Mouse (Mus musculus) urinary bladder, postnatal 10 days (tissue): Measurements from ENCODE around the gene P2rx1.
A peak's percentile ranks its signal among the peaks of the same experiment; 100 is the strongest.

Experiments
- DNase-seq: peaks from one replicate; pipeline ENCODE4 v3.0.0; 2022; ENCODE audit warnings: low spot score

P2rx1 gene

DNA sequence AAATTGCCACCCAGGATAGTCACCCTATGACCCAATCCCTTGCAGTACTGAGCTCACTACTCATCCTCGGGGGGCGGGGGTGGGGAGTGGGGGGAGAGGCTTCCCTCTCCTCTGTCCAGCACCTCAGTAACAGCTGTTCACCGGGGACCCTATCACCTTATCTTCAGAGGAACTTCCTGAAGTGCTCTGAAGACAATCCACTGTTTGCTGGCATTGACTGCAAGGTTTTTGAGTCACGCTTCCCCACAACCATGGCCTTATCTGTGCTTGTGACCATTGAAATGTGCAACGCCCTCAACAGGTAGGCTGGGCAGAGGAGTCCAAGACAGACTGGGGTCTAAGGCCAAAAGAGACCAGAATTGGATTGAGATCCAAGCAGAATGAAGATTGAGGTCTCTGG lies 11.1 kb upstream of the P2rx1 start:
- DNase-seq = no peak

DNA sequence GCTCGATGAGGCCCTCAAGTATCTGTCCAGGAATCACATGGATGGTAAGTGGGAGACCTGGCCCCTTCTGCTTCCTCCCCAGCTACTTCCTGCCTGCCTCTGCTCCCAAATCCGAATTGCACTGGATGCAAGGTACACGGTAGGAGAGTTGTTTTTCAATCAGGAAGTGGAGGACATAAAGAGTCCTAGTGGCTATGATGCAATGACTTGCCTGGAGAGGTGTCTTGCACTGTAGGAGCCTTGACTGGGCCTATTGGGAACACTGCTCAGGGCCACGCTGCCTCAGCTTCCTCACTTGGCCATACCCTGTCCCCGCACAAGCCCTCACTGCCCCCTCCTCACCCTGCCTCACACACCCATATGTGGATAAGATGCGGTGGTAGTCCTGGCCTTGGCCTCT lies 9.9 kb upstream of the P2rx1 start:
- DNase-seq = no peak

DNA sequence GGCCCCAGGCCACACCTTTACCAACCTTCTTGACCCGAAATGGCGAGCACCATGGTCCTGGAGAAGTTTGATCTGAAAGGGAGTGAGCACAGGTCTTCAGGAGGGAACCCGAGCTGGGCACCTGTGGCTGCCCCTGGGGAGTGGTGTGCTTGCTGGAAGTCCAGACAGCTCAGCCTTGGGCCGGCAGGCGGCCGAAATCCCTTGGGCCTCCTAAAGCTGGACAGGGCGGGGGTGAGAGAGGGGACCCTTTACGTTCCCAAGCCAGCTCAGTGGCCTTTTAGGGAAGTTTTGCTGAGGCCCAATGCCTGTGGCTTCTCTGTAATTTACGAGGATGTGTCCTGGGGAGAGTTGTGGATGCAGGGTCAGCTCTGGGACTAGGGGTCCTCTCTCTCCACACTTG lies 8.2 kb upstream of the P2rx1 start:
- DNase-seq = no peak

DNA sequence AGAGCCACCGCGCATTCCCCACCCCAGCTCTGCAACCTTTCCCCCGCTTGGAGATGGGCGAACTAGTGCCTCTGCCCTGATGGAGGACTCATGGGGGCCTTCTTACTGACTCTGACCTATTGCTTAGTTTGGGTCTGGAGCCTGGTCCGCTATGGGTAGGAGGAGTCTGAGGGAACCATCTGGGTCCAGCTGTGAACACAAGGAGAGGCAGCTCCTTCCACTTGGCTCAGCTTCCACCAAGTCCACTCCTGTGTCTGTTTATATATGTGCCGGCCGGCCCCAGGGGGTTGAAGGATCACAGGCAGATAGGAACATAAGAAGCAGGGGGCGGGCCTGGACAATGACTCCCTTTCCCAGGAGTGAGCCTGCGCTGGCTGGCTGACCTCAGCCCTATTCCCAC lies 6.9 kb upstream of the P2rx1 start:
- DNase-seq = no peak

DNA sequence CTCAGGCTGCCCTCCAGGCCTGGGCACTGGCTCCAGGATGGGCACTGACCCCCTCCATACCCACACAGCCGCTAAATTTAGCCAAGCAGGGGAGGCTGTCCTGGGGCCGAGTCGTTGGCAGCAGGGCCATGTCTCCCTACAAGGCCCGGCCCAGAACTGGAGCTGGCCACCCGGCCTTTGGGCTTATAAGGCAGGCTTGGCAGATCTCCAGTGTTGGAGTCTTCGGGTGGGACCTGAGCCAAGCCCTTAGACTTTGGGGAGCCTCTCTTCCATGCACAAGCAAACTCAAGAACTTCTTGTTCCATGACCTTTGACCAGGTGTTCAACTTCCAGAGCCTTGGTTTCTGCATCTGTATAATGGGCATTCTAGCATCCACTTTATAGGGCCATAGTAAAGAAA lies 2.6 kb upstream of the P2rx1 start:
- DNase-seq = no peak

GRCm38 (mm10) chr11:72996781-72997180 lies 2.1 kb upstream of the P2rx1 start:
- DNase-seq = no peak

DNA sequence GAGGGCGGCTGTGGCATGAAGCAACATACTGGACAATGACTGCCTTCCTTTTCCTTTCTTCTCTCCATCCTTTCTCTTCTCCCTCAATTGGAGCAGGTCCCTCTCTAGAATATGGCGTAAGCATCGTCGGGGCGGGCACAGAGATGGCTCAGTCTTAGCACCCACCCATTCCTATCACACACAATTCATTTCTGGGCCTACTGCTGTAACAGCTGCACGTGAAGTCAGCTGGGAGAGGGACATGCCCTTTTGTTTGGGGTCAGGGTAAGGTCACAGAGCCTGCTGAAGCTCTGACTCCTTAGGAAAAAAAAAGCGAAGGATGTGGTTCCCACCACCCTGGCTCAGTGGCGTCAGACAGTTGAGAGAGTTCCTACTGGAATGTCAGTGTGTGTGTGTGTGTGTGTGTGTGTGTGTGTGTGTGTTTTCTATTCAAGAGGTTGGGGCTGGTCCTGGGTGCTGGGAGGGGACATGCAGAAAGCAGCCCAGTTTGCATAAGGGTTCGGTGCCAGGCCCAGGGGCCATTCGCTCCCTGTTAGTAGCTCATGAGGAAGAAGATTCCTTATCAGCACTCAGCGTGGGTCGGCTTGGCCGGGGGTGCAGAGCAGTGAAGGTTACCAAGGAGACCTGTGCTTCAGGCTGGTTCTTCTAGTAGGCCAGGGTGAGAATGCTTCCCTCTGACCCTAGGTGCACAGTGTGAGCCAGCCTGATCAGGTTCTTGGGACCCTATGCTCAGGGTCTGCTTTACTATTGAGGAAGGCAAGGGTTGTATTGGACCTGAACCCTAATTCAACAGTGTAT lies 1.2 kb upstream of the P2rx1 start:
- DNase-seq = no peak

GRCm38 (mm10) chr11:73001029-73001428 lies 2.1 kb downstream of the P2rx1 start:
- DNase-seq = no peak

- no peak for DNase-seq
Measured at GRCm38 (mm10) chr11:73006377-73006776, 7.5 kb downstream of the P2rx1 start.

DNA sequence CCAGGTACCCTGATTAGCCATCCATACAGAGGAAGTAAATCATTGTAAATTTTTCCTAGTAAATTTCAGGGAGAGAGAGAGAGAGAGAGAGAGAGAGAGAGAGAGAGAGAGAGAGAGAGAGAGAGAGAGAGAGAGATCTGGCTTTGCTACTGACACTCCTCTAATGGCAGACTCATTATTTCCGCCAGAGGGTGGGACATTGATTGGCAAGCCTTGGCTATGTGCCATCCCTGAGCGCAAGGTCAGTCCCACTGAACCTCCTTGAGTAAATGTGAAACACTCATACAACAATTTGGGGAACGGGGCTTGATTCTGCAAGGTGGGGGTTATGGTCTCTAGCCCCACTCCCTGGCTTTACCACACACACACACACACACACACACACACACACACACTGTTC lies 8.2 kb downstream of the P2rx1 start:
- DNase-seq = no peak

DNA sequence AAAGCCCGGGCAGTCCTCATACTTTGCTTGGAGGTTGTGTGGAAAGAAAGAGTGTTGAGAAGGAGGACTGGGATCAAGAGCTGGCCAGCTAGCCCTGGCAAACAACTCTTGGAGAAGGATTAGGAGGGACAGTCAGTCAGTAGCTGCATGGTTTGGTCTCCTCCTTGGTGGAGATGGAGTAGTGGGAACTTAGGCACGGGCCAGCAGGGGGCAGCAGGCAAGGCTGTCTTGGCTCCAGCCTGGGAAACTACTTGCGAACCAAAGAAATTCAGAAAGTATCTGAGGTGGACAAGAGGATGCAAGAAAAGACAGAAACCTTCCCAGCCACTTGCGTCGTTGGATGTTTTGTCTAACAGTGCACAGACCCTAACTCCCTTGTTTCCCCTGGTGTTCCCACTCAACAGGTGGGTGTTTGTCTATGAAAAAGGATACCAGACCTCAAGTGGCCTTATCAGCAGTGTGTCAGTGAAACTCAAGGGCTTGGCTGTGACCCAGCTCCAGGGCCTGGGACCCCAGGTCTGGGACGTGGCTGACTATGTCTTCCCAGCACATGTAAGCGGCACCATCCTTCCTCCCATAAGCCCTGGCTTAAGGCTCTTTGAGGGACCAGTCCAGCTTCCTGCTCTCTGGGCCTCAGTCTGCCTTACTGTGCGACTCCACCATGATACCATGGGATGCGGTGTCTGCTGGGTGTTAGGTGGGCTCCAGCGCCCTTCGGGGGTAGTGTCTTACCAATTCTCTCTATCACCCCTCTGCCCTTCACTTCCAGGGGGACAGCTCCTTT lies 9.0 kb downstream of the P2rx1 start:
- no peak for DNase-seq

- no peak for DNase-seq
Measured at GRCm38 (mm10) chr11:73008826-73009225, 9.9 kb downstream of the P2rx1 start.

DNA sequence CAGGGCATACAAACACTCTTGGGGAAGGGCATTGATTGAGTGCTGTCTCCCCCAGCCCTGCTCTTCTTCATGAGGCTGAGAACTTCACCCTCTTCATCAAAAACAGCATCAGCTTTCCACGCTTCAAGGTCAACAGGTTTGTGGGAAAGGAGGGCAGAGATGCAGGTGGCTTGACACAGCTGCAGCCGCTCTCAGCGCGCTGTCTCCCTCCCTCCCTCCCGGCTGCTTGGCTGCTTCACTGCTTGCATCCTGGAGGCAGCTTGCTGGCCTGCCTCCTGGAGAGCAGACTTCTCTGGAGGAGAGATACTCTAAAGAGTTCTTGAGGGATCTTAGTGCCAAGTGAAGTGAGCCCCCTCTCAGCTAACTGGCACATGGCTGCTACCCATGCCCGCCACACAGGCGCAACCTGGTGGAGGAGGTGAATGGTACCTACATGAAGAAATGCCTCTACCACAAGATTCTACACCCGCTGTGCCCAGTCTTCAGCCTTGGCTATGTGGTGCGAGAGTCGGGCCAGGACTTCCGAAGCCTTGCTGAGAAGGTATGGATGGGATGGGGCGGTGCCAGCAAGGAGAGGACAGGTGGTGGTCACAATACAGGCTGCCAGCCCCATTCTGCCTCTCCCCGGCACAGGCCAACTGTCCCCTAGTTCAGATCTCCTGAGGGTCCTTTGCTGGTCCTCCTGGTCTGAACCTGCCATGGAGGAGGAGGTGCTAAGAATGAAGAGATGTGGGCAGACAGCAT lies 10.8 kb downstream of the P2rx1 start:
- no peak for DNase-seq

DNA sequence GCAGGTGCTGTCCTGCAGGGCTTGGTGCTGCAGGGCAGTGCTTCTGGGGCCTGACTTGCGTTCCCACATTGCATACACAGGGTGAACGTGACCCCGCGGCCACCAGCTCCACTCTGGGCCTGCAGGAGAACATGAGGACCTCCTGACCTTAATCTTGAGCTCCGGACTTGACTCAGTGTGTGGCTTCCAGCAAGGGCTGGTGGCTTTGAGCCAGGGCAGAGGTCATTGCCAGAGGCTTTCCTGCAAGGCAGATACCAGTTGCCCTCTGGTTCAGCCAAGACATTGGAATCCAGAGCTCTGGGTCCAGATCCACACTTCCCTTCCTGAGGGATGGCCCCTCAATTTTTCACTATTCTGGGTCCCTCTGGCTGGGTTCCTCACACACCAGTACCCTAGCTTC lies 15.1 kb downstream of the P2rx1 start:
- no peak for DNase-seq

DNA sequence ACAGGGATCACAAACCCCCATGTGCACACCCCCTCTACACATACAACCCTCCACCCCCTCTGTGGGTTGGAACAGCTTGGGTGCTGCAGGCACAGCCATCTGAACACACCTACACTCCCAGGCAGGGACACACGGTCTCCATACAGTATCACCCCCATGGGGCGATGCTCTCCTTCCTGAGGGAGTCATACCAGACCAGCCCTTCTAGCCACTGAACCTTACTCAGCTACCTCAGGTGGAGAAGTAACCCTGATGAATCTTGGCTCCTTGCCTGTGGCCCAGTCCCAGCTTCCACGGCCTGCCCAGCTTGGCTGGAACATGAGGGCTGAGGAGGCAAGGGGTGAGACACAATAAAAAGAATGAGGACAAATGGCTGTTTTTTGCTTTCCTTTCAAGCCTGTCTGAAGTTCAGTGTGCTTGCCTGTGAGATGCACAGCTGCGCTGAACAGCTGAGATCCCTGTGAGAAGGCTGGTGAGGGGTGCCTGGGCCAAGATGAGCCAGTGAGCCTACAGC lies 16.0 kb downstream of the P2rx1 start:
- no peak for DNase-seq

GRCm38 (mm10) chr11:73015391-73016102 lies 16.6 kb downstream of the P2rx1 start:
- no peak for DNase-seq

GRCm38 (mm10) chr11:73016103-73016420 lies 17.2 kb downstream of the P2rx1 start:
- no peak for DNase-seq

GRCm38 (mm10) chr11:73018471-73019146 lies 19.7 kb downstream of the P2rx1 start, which contains the start of gene Camkk1:
TSS of gene Camkk1 (plus strand) at chr11:73019008.
- DNase-seq = peak; percentile 69

GRCm38 (mm10) chr11:73019147-73019795 lies 20.4 kb downstream of the P2rx1 start:
- no peak for DNase-seq

- no peak for DNase-seq
Measured at GRCm38 (mm10) chr11:73020953-73021800, 22.3 kb downstream of the P2rx1 start.
